Mouse (Mus musculus) erythroblast, embryonic 14.5 days (primary cell): ENCODE measurements around the gene Kcnj15. TPM values are rescaled to one million over a fixed set of nuclear protein-coding genes. Genes with fewer than 3 reads are reported as not detected.

ENCODE experiments used
- H3K27me3 ChIP-seq: 2 replicates; pipeline ENCODE4 v1.6.1; 2012; ENCODE audit warnings: inconsistent platforms; ENCODE audit not compliant: control insufficient read depth
- H3K36me3 ChIP-seq: 2 replicates; pipeline ENCODE4 v1.6.1; 2012; ENCODE audit warnings: mild to moderate bottlenecking, inconsistent platforms; ENCODE audit not compliant: control insufficient read depth
- H3K4me1 ChIP-seq: 2 replicates; pipeline ENCODE4 v1.6.1; 2012; ENCODE audit warnings: inconsistent platforms; ENCODE audit not compliant: control insufficient read depth
- H3K4me3 ChIP-seq: replicated peaks from 2 replicates; pipeline ENCODE3; 2012; ENCODE audit warnings: moderate library complexity, mild to moderate bottlenecking, inconsistent platforms
- H3K9me3 ChIP-seq: 2 replicates; pipeline ENCODE4 v1.6.1; 2012; ENCODE audit warnings: low read length, inconsistent platforms, mixed read lengths; ENCODE audit not compliant: control insufficient read depth
- GATA1 ChIP-seq: IDR thresholded peaks from 2 replicates; pipeline ENCODE4 v1.6.1; 2012; ENCODE audit warnings: low read length, inconsistent platforms, mixed read lengths
- TAL1 ChIP-seq: IDR thresholded peaks from 3 replicates; pipeline ENCODE4 v1.6.1; 2012; ENCODE audit warnings: low read length, inconsistent platforms, mixed read lengths
- polyA plus RNA-seq: library from polyadenylated mRNA; stranded (reverse); fragments of >175 nt; gene quantifications from 2 replicates; pipeline ENCODE4 v1.2.3, GENCODE M21; 2012

The Kcnj15 gene
- polyA plus RNA-seq, 1 experiment, result 0.01 TPM

GRCm38 (mm10) chr16:95242114-95242513 is 15.2 kb upstream of the Kcnj15 start:
- Histone ChIP-seq H3K9me3 (no peaks in the 10 kb centered on the region), H3K4me1 (no peaks in the 10 kb centered on the region), H3K27me3 (no peaks in the 10 kb centered on the region), H3K36me3 (no peaks in the 10 kb centered on the region), H3K4me3 (no peak overlapping the region)
- TF ChIP-seq TAL1 (no peak), GATA1 (no peak)

- no peaks in the 10 kb centered on the region for H3K9me3 ChIP-seq
- no peak overlapping the region for H3K4me3 ChIP-seq
- no peak for TF ChIP-seq TAL1
- TF ChIP-seq GATA1, result no peak
- H3K4me1 ChIP-seq, result no peaks in the 10 kb centered on the region
- H3K27me3 ChIP-seq, result no peaks in the 10 kb centered on the region
- H3K36me3 ChIP-seq, result no peaks in the 10 kb centered on the region
Observed at GRCm38 (mm10) chr16:95243401-95243800, 14.0 kb upstream of the Kcnj15 start.

GRCm38 (mm10) chr16:95244626-95245303 is 12.6 kb upstream of the Kcnj15 start:
- TF ChIP-seq TAL1, result no peak
- TF ChIP-seq GATA1, result no peak
- Histone ChIP-seq H3K9me3 (no peaks in the 10 kb centered on the region), H3K4me3 (no peak overlapping the region), H3K4me1 (no peaks in the 10 kb centered on the region), H3K36me3 (no peaks in the 10 kb centered on the region), H3K27me3 (no peaks in the 10 kb centered on the region)

- no peaks in the 10 kb centered on the region for H3K4me1 ChIP-seq
- H3K9me3 ChIP-seq, result no peaks in the 10 kb centered on the region
- no peak overlapping the region for H3K4me3 ChIP-seq
Observed at GRCm38 (mm10) chr16:95245499-95245898, 11.9 kb upstream of the Kcnj15 start.

GRCm38 (mm10) chr16:95248646-95249045 is 8.7 kb upstream of the Kcnj15 start:
- no peaks in the 10 kb centered on the region for H3K27me3 ChIP-seq
- TF ChIP-seq TAL1 (no peak), GATA1 (no peak)
- H3K4me1 ChIP-seq, result no peaks in the 10 kb centered on the region
- H3K4me3 ChIP-seq, result no peak overlapping the region
- H3K36me3 ChIP-seq, result no peaks in the 10 kb centered on the region
- H3K9me3 ChIP-seq, result no peaks in the 10 kb centered on the region

More at GRCm38 (mm10) chr16:95245499-95245898, 11.9 kb upstream of the Kcnj15 start:
- TF ChIP-seq GATA1 (no peak), TAL1 (no peak)
- Histone ChIP-seq H3K36me3 (no peaks in the 10 kb centered on the region), H3K27me3 (no peaks in the 10 kb centered on the region)

GRCm38 (mm10) chr16:95256648-95257047 is 710 bp upstream of the Kcnj15 start:
- no peak for TF ChIP-seq GATA1

GRCm38 (mm10) chr16:95258100-95258499 is 742 bp downstream of the Kcnj15 start:
- Histone ChIP-seq H3K4me3 (no peak overlapping the region), H3K27me3 (peaks cover 10% of the 10 kb centered on the region; the same call in 1 of the 2 replicates), H3K4me1 (no peaks in the 10 kb centered on the region), H3K36me3 (no peaks in the 10 kb centered on the region), H3K9me3 (no peaks in the 10 kb centered on the region)
- no peak for TF ChIP-seq TAL1
- TF ChIP-seq GATA1, result no peak

More at GRCm38 (mm10) chr16:95256648-95257047, 710 bp upstream of the Kcnj15 start:
- Histone ChIP-seq H3K36me3 (no peaks in the 10 kb centered on the region), H3K4me3 (no peak overlapping the region), H3K4me1 (no peaks in the 10 kb centered on the region), H3K9me3 (no peaks in the 10 kb centered on the region), H3K27me3 (peaks cover 10% of the 10 kb centered on the region; the same call in 1 of the 2 replicates)

- H3K36me3 ChIP-seq, result no peaks in the 10 kb centered on the region
- H3K9me3 ChIP-seq, result no peaks in the 10 kb centered on the region
- H3K4me3 ChIP-seq, result no peak overlapping the region
- peaks cover 10% of the 10 kb centered on the region; the same call in 1 of the 2 replicates for H3K27me3 ChIP-seq
- no peaks in the 10 kb centered on the region for H3K4me1 ChIP-seq
- no peak for TF ChIP-seq TAL1
- no peak for TF ChIP-seq GATA1
Observed at GRCm38 (mm10) chr16:95259505-95259904, 2.1 kb downstream of the Kcnj15 start.

- Histone ChIP-seq H3K36me3 (no peaks in the 10 kb centered on the region), H3K27me3 (peaks cover 10% of the 10 kb centered on the region; the same call in 1 of the 2 replicates), H3K4me3 (no peak overlapping the region), H3K4me1 (no peaks in the 10 kb centered on the region), H3K9me3 (no peaks in the 10 kb centered on the region)
- TF ChIP-seq TAL1, result no peak
- TF ChIP-seq GATA1, result no peak
Observed at GRCm38 (mm10) chr16:95260693-95261092, 3.3 kb downstream of the Kcnj15 start.

- H3K27me3 ChIP-seq, result peaks cover 10% of the 10 kb centered on the region; the same call in 1 of the 2 replicates
- no peak overlapping the region for H3K4me3 ChIP-seq
- no peak for TF ChIP-seq TAL1
- no peak for TF ChIP-seq GATA1
- H3K36me3 ChIP-seq, result no peaks in the 10 kb centered on the region
- H3K9me3 ChIP-seq, result no peaks in the 10 kb centered on the region
- no peaks in the 10 kb centered on the region for H3K4me1 ChIP-seq
Observed at GRCm38 (mm10) chr16:95261807-95262206, 4.4 kb downstream of the Kcnj15 start.
